Mouse (Mus musculus) layer of hippocampus, adult 18-20 months (tissue): ENCODE measurements around the gene Tvp23a. TPM values are rescaled to one million over a fixed set of nuclear protein-coding genes. Genes with fewer than 3 reads are reported as not detected.

ENCODE experiments used
- DNase-seq, 2 experiments: peaks; one replicate each; pipeline ENCODE4 v3.0.0; 2022; ENCODE audit warnings: low spot score in 2 of 2
- total RNA-seq, 2 experiments: library from RNA; stranded (reverse); gene quantifications; 2 replicates each; pipeline ENCODE4 v1.2.3; 2021

The Tvp23a gene
- total RNA-seq, 2 experiments from 2014 or later, result 22.0 to 25.6 TPM

GRCm38 (mm10) chr16:10454583-10454974 is 7.4 kb upstream of the Tvp23a start:
- DNase-seq, result no peak

- DNase-seq, result no peak
Measured at GRCm38 (mm10) chr16:10453872-10454582, 6.9 kb upstream of the Tvp23a start.

- peak in 1 of 2 experiments; percentile 56 for DNase-seq
Measured at GRCm38 (mm10) chr16:10452445-10452896, 5.3 kb upstream of the Tvp23a start.

- DNase-seq, result no peak
Measured at GRCm38 (mm10) chr16:10451906-10452305, 4.7 kb upstream of the Tvp23a start.

GRCm38 (mm10) chr16:10448931-10449330 is 1.8 kb upstream of the Tvp23a start:
- no peak for DNase-seq

- DNase-seq, result no peak
Measured at GRCm38 (mm10) chr16:10447781-10448180, 619 bp upstream of the Tvp23a start.

- no peak for DNase-seq
Measured at GRCm38 (mm10) chr16:10446573-10447263, 444 bp downstream of the Tvp23a start.

- peak in 1 of 2 experiments; percentile 47 for DNase-seq
Measured at GRCm38 (mm10) chr16:10443723-10444122, 3.4 kb downstream of the Tvp23a start.

- no peak for DNase-seq
Measured at GRCm38 (mm10) chr16:10441761-10442160, 5.4 kb downstream of the Tvp23a start.

GRCm38 (mm10) chr16:10441328-10441727 is 5.8 kb downstream of the Tvp23a start:
- DNase-seq, result no peak

- DNase-seq, result no peak
Measured at GRCm38 (mm10) chr16:10438055-10438454, 9.1 kb downstream of the Tvp23a start.

- DNase-seq, result no peak
Measured at GRCm38 (mm10) chr16:10436166-10436565, 11.0 kb downstream of the Tvp23a start.

- no peak for DNase-seq
Measured at GRCm38 (mm10) chr16:10433344-10433743, 13.8 kb downstream of the Tvp23a start.

GRCm38 (mm10) chr16:10432387-10432786 is 14.8 kb downstream of the Tvp23a start:
- peak in 1 of 2 experiments; percentile 33 for DNase-seq

- DNase-seq, result no peak
Measured at GRCm38 (mm10) chr16:10431911-10432310, 15.3 kb downstream of the Tvp23a start.

GRCm38 (mm10) chr16:10420447-10421054 is 26.6 kb downstream of the Tvp23a start:
- DNase-seq, result no peak

GRCm38 (mm10) chr16:10417723-10418259 is 29.4 kb downstream of the Tvp23a start:
- no peak for DNase-seq

GRCm38 (mm10) chr16:10416866-10417265 is 30.3 kb downstream of the Tvp23a start:
- DNase-seq, result no peak

GRCm38 (mm10) chr16:10415976-10416375 is 31.2 kb downstream of the Tvp23a start:
- peak in 1 of 2 experiments; percentile 58 for DNase-seq

- DNase-seq, result peak; percentile 90 to 96
Measured at GRCm38 (mm10) chr16:10411764-10412746, 35.1 kb downstream of the Tvp23a start, which contains the start of gene Nubp1. Nubp1 (plus strand) TSS chr16:10411948.
